16 mouse cellular contexts compared by ENCODE assay signal in genomic region chr1:133083003-133083546, GRCm38 (mm10). TPM values are rescaled to one million over a fixed set of nuclear protein-coding genes. Genes with fewer than 3 reads are reported as not detected.
DNase-seq lines count a peak whose midpoint lies in the region; ATAC-seq and TF ChIP-seq lines count a peak whose summit lies in the region.
"Had no signal": no experiment of that assay in that cellular context is flagged by ENCODE, and none has a peak within 500 bp of the region (broad histone marks: within the 10 kb centered on the region; RNA-seq: fewer than 3 reads in every experiment).

No protein-coding gene starts in this region.

- WGBS in heart, postnatal 0 days: 93% methylated on average over 5 of the region's 5 CpGs
- WGBS in kidney, embryonic 14.5 days: 92% methylated on average over 5 of the region's 5 CpGs

- no peaks in the 10 kb centered on the region for H3K27me3 ChIP-seq in heart, postnatal 0 days (ENCODE audit: control insufficient read depth, insufficient read depth, low read length)
- no peaks in the 10 kb centered on the region; the same call in 1 of the 2 replicates for H3K27me3 ChIP-seq in kidney, embryonic 14.5 days (ENCODE audit: control insufficient read depth, insufficient read depth, low read length)
- H3K27me3 ChIP-seq: midbrain, embryonic 12.5 days had no signal

- TF ChIP-seq EP300 in heart, postnatal 0 days (IDR thresholded peaks at IDR 0.05; ENCODE audit: low read depth): no peak

- H3K9me3 ChIP-seq in heart, postnatal 0 days (replicated peaks; ENCODE audit: control insufficient read depth, low read length): no peaks in the 10 kb centered on the region
- H3K9me3 ChIP-seq in kidney, embryonic 14.5 days (ENCODE audit: control insufficient read depth, low read length): no peaks in the 10 kb centered on the region
- H3K9me3 ChIP-seq: midbrain, embryonic 12.5 days; neural tube, embryonic 13.5 days had no signal

- peak; percentile 4 for DNase-seq in gastrocnemius, postnatal 10 days
- DNase-seq in gastrocnemius, adult 18-20 months (ENCODE audit: low spot score): no peak
- peak; percentile 75 to 83 for DNase-seq in B cell, adult 2 months
- no peak for DNase-seq in heart, postnatal 0 days (ENCODE audit: low spot score)
- DNase-seq in cerebellum, postnatal 14 days: no peak
- DNase-seq in adrenal gland, adult 2 months: no peak
- DNase-seq: adrenal gland, postnatal 10 days; cerebellum, adult 18-20 months; lung, embryonic 14.5 days; right cerebral cortex, postnatal 25 days; thymus, postnatal 14 days had no signal

- H3K4me3 ChIP-seq in heart, postnatal 0 days (ENCODE audit: low read depth, low read length): no peak overlapping the region
- no peak overlapping the region for H3K4me3 ChIP-seq in kidney, embryonic 14.5 days (ENCODE audit: low read length)
- H3K4me3 ChIP-seq: midbrain, embryonic 12.5 days; neural tube, embryonic 13.5 days had no signal

- no peak overlapping the region for H3K9ac ChIP-seq in heart, postnatal 0 days (replicated peaks; ENCODE audit: low read depth, low read length)
- H3K9ac ChIP-seq in kidney, embryonic 14.5 days (ENCODE audit: low read depth, low read length): no peak overlapping the region
- H3K9ac ChIP-seq: hindbrain, embryonic 14.5 days; lung, embryonic 14.5 days; midbrain, embryonic 12.5 days; neural tube, embryonic 13.5 days had no signal

- peaks cover 56% of the 10 kb centered on the region for H3K36me3 ChIP-seq in heart, postnatal 0 days (replicated peaks; ENCODE audit: control insufficient read depth, insufficient read depth, low read length)
- H3K36me3 ChIP-seq in kidney, embryonic 14.5 days (ENCODE audit: control insufficient read depth, insufficient read depth, low read length): peaks cover 4% of the 10 kb centered on the region; the same call in 1 of the 2 replicates

- ATAC-seq in heart, postnatal 0 days (ENCODE audit: insufficient read depth, low read depth): no peak
- ATAC-seq in neutrophil, adult 5-6 weeks (ENCODE audit: extremely low read depth, insufficient number of reproducible peaks, low FRiP score, poor library complexity, severe bottlenecking): peak; percentile 75
- ATAC-seq in kidney, embryonic 14.5 days (ENCODE audit: low FRiP score, low TSS enrichment): no peak

- TF ChIP-seq CTCF in heart, postnatal 0 days (IDR thresholded peaks at IDR 0.05; ENCODE audit: low read depth): no peak

- H3K4me1 ChIP-seq in heart, postnatal 0 days (ENCODE audit: control insufficient read depth, insufficient read depth): peaks cover 19% of the 10 kb centered on the region
- H3K4me1 ChIP-seq in kidney, embryonic 14.5 days (ENCODE audit: control insufficient read depth, insufficient read depth, low read length): 0 out of 2 replicates have a peak, but pooled peaks cover 10% of the 10 kb centered on the region

- no peak overlapping the region for H3K4me2 ChIP-seq in heart, postnatal 0 days (ENCODE audit: low read depth, low read length)
- no peak overlapping the region for H3K4me2 ChIP-seq in kidney, embryonic 14.5 days (replicated peaks; ENCODE audit: low read depth, low read length)
- H3K4me2 ChIP-seq: hindbrain, embryonic 14.5 days; lung, embryonic 14.5 days; midbrain, embryonic 12.5 days; neural tube, embryonic 13.5 days had no signal

- H3K27ac ChIP-seq in heart, postnatal 0 days (ENCODE audit: low read depth): peak overlapping the region; percentile 86
- H3K27ac ChIP-seq in kidney, embryonic 14.5 days (ENCODE audit: low read depth, low read length): no peak overlapping the region
- H3K27ac ChIP-seq: hindbrain, embryonic 14.5 days; midbrain, embryonic 12.5 days; neural tube, embryonic 13.5 days had no signal

RNA-seq across cellular contexts. Expression of gene Pik3c2b, which starts 37.6 kb away (rescaled TPM):
- 10 to 100 TPM; 29.9 to 38.2 TPM for total RNA-seq in gastrocnemius, postnatal 10 days (2021)
- 10 to 100 TPM in 1 of 2 experiments, 1 to 10 TPM in 1; 8.2 to 10.8 TPM for total RNA-seq in gastrocnemius, adult 18-20 months (2021)
- 16.3 and 17.4 TPM in 2 replicates for total RNA-seq in heart, postnatal 0 days (2014; rRNA removed; ENCODE audit: low replicate concordance)
- 7.6 and 7.8 TPM in 2 replicates for polyA plus RNA-seq in heart, postnatal 0 days (2015; fragmentation: Nextera tagmentation; extraction: Ambion mirVana)
- total RNA-seq in neutrophil, adult 5-6 weeks (2017): 33.1 and 34.9 TPM in 2 replicates
- total RNA-seq in adrenal gland, adult 2 months (2021): 1 to 10 TPM; 4.6 to 6.5 TPM
- 6.5 and 7.2 TPM in 2 replicates for polyA plus RNA-seq in adrenal gland, adult 2 months (2012; rRNA removed)
- polyA plus RNA-seq in kidney, embryonic 14.5 days (2014; fragmentation: Nextera tagmentation; extraction: Ambion mirVana): 6.3 and 9.1 TPM in 2 replicates

RNA-seq across cellular contexts. Expression of gene Ppp1r15b, which starts 47.9 kb away (rescaled TPM):
- total RNA-seq in gastrocnemius, postnatal 10 days (2021): 10 to 100 TPM; 28.6 to 36.3 TPM
- total RNA-seq in gastrocnemius, adult 18-20 months (2021): 10 to 100 TPM; 13.0 to 15.3 TPM
- total RNA-seq in heart, postnatal 0 days (2014; rRNA removed; ENCODE audit: low replicate concordance): 24.4 and 34.8 TPM in 2 replicates
- polyA plus RNA-seq in heart, postnatal 0 days (2015; fragmentation: Nextera tagmentation; extraction: Ambion mirVana): 10.5 and 12.2 TPM in 2 replicates
- 119 and 126 TPM in 2 replicates for total RNA-seq in neutrophil, adult 5-6 weeks (2017)
- total RNA-seq in adrenal gland, adult 2 months (2021): 10 to 100 TPM; 89.6 to 90.2 TPM
- polyA plus RNA-seq in adrenal gland, adult 2 months (2012; rRNA removed): 34.1 and 40.4 TPM in 2 replicates
- 17.9 and 49.4 TPM in 2 replicates for polyA plus RNA-seq in kidney, embryonic 14.5 days (2014; fragmentation: Nextera tagmentation; extraction: Ambion mirVana)

RNA-seq across cellular contexts. Expression of gene Mdm4, which starts 52.7 kb away (rescaled TPM):
- 10 to 100 TPM; 35.8 to 48.4 TPM for total RNA-seq in gastrocnemius, postnatal 10 days (2021)
- total RNA-seq in gastrocnemius, adult 18-20 months (2021): 10 to 100 TPM; 20.6 to 22.3 TPM
- total RNA-seq in heart, postnatal 0 days (2014; rRNA removed; ENCODE audit: low replicate concordance): 29.5 and 42.2 TPM in 2 replicates
- polyA plus RNA-seq in heart, postnatal 0 days (2015; fragmentation: Nextera tagmentation; extraction: Ambion mirVana): 11.9 and 13.4 TPM in 2 replicates
- 312 and 322 TPM in 2 replicates for total RNA-seq in neutrophil, adult 5-6 weeks (2017)
- total RNA-seq in adrenal gland, adult 2 months (2021): 10 to 100 TPM; 44.1 to 70.4 TPM
- polyA plus RNA-seq in adrenal gland, adult 2 months (2012; rRNA removed): 15.0 and 15.3 TPM in 2 replicates
- 36.0 and 57.6 TPM in 2 replicates for polyA plus RNA-seq in kidney, embryonic 14.5 days (2014; fragmentation: Nextera tagmentation; extraction: Ambion mirVana)

Comparison
In these comparisons a context has a peak if more than half of its experiments do, and no peak if none do; other contexts are left out.
1. DNase-seq: peak in gastrocnemius, postnatal 10 days (single experiment) and B cell, adult 2 months (2 of 2); none in gastrocnemius, adult 18-20 months (single experiment), heart, postnatal 0 days (single experiment), cerebellum, postnatal 14 days (0 of 2) and adrenal gland, adult 2 months (single experiment).